Mouse (Mus musculus) urinary bladder, adult 2 months (tissue): ENCODE data around the gene Rbm3. TPM values are rescaled to one million over a fixed set of nuclear protein-coding genes. Genes with fewer than 3 reads are reported as not detected.

Experiments
- DNase-seq: peaks from one replicate; pipeline ENCODE4 v3.0.0; 2022; ENCODE audit warnings: low spot score
- polyA plus RNA-seq: library from polyadenylated mRNA; depleted of rRNA; stranded (reverse); fragments of >200 nt; gene quantifications from 2 replicates; pipeline ENCODE4 v1.2.3, GENCODE M21; 2012; rRNA removed

Gene Rbm3
- 281 and 318 TPM in 2 replicates for polyA plus RNA-seq

DNA sequence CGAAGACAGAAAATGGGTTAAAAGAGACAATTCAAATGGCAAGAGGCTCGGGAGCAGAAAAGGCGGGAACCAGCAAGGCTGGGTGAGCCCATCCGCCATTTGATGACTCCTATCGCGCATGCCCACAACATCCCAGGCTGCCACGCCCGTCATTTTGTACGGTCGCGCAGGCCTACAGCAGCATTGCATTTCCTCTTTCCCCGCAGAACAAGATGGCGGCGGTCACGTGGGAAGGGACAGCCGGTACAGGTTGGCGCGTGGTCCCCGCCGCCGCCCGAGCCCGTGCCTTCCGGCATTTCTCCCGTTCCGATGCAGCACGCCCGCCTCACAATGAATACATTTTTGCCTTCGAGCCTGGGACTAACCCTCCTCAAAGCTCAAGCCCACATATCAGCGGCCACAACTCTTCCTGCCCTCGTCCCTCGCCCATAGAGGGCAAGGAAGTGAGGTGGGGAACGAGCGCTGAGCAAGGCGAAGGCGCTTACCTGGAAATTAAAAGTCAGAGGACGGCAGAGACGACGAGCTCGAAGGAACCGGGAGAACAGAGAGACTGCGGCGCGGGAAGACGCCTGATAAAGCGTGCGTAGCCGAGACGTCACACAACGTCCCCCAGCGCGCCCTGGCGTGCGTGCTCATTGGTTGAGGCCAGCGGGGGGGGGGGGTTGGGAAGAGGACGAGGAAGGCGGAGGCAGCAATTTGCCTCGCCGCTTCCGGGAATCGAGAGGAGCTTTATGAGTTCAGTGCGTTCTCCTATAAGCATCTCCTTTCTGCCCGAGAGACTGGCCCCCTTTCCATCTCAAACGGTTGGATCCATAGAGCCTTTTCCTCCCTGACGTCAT, at the start of gene Rbm3:
TSS of gene Rbm3 (minus strand) at position 728 of the 839 bp plus-strand sequence.
- DNase-seq = peak; percentile 54

DNA sequence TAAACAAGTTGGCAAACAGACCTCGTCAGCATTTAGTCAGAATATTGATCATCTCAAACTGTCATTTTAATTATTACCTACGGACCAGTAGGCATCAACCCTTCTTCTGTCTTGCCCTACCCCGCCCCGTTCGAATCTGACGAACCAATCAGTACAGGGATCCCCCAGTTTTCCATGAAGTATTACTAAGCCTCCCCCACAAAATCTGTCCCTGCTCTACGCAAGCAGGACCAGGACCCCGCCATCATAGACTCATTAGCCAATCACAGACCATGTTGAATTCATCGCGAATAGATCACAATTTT, 47.7 kb upstream of the Rbm3 start, which contains the start of gene Ebp:
TSS of gene Ebp (minus strand) at position 94 of the 305 bp plus-strand sequence.
- DNase-seq = no peak

DNA sequence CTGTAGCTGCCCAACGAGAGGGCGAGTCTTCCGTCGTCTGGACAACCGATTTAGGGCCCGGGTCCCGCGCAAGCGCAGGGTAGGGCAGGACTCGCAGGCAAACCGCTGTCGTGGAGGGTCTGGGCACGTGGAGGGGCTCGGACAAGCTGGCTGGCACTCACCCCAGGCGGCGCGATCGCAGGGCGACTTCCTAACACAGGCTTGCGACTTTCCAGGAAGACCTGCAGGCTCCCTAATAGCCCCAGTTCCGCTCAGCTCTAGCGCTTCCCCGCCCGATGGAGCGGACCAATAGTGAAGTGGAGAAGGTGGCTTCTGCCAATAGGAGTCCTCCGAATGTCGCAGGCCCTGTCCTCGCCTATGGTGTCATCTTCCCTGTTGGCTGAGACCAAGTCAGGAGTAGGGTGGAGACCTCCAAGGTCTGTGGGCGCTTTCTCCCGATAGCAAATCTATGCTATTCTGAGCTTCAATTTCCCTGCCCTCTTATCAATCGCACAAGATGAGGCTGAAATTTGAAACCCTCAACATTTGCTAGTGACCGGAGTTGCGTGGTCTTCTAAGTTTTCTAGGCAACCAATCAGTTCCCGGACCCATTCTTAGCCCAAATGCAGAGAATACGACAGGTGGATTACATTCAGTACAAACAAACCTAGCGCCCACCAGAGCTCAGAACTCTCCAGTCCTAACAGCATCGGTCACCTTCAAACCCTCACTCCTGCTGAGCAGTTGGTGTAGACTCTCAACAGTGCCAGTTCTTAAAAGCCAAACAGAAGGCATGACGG, 47.1 kb upstream of the Rbm3 start:
- peak; percentile 49 for DNase-seq

DNA sequence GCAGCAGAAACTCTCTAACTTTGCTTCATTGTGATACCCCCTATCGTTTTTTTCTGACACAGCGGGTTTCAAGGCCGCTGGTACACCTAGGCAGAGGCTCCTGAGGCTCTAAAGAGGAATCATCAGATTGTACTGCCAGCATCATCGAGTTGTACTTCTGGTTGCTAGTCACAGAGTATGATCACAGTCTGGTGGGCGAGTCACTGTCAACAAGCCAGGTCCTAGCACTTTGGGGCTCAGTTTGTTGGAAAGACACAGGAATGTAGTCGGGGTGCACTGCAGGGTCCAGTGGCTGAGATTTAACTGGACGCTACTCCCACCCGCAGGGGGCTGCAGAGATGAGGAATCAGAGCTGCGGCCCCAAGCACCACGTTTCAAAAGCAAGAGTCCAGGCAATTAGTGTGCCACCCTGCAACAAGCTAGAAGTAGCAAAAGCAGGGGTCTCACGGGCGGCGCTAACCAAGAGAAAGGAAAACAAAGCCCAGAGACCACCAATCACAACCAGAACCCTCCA, 46.5 kb upstream of the Rbm3 start:
- no peak for DNase-seq

DNA sequence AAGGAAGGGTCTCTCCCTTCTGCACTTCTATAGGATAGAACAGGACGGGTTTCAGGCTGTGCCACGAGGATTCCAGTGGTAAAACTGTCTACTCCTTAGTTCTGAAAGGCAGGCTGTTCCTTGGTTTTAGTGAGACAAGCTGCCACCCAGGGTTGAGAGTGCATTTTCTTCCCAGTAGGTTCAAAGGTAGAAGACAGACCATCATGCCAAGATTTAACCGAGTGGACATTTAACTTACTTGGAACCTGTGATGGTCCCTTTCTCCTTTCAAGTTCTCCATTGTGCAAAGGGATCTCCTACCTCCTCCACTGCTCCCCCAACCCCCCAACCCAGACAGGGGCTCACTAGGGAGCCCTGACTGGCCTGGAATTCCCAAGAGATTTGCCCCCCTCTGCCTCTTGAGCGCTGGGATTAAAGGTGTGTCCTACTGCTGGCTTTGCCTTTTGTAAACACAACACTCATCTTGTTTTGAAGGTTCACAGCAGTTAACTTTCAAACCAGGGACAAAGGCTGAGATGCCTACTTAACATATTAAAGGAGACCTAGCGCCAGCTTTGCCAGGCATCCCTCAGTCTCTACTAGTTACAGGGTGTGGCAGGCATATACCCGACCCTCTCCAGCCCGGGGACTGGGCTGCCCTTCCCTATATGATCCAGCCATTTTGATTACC, 37.3 kb upstream of the Rbm3 start:
- no peak for DNase-seq

DNA sequence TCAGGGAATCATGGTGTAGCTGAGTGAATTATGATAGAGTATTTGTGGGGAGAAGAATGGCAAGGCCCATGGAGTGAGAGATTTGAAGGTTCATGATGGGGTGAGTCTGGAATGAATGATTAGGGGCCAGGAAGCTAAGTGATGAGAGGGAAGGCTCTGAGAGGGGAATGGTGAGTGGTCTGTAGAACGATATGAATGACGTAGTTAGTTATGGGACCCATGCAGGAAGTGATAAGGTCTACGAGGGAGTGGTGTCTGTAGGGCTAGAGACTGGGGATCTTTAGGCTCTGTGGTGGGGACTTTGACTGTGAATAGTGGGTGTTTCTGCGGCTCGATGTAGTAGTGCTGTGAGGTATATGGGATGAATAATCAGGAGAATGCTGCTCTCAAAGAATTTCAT, 34.0 kb upstream of the Rbm3 start:
- no peak for DNase-seq

DNA sequence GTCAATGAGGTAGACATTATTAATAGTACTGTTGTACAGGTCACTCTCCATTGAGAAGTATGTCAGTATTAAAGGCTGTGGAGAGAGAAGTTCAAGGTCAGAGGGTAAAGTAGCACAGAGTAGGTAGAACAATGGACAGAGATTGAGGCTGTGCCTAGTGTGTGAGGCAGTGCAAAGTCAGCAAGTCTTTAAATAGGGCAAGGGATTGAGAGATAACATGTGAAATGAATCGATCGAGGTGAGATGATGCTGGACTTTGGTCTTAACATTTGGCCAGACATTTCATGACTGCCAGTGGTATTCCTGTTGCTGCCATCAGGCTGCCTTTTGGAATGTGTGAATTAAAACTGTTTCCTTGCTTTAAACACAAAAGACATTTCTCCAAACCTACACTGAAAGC, 33.2 kb upstream of the Rbm3 start:
- DNase-seq = no peak

DNA sequence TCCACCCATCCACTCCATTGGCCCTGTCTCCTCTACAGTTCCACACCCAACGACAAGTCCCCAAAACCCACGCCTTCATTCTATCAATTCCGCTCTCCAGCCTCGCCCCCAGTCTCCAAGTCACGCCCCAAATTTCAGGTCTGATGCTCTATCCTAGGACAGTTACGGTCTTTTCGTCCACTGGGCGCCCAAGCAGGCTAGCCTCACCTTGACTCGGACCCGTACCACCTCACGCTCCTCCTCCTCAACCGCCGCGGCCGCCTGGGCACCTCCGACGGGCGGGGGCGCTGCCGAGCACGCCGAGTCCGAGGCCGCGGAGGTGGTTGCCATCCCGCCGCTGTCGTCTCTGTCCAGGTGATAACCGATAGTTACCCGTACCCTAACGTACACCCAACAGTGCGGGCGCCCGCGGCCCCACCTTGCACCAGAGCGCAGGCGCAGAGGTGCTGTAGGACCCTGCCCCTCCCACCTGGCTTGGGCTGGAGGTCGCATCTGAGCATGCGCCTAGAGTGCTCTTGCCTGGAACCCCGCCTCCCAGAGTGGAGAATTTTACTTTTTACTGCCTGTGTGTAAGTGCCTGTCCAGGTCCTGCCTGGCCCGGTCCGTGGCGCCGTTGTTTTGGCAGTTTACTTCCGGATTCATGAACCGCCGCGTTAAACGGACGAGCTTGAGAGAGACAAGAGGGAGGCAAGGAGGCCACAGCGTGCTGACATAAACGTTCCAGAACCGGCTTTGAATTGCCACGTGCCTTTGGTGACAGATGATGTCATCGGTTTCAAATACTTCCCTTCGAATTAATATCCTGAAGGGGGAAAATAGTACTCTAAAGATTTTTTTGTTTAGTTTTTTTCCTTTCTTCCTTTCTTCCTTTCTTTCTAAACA, 30.1 kb upstream of the Rbm3 start, which contains the start of gene Tbc1d25:
TSS of gene Tbc1d25 (minus strand) at position 678 of the 882 bp plus-strand sequence.
- peak; percentile 52 for DNase-seq

DNA sequence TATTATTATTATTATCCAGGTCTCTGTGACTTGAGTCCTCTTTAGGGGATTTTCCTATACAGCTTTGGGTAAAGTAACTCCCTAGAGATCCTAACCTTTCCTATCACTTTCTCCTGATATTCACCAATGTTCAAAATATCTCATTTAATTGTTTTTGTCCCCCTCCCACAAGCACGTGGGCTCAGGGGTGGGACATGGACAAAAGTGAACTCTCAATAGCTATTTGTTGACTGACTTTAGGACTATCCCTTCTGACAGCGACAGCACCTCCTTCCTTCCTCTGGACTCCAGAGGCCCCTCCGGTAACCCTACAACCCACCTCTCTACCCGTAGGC, 29.5 kb upstream of the Rbm3 start:
- no peak for DNase-seq

DNA sequence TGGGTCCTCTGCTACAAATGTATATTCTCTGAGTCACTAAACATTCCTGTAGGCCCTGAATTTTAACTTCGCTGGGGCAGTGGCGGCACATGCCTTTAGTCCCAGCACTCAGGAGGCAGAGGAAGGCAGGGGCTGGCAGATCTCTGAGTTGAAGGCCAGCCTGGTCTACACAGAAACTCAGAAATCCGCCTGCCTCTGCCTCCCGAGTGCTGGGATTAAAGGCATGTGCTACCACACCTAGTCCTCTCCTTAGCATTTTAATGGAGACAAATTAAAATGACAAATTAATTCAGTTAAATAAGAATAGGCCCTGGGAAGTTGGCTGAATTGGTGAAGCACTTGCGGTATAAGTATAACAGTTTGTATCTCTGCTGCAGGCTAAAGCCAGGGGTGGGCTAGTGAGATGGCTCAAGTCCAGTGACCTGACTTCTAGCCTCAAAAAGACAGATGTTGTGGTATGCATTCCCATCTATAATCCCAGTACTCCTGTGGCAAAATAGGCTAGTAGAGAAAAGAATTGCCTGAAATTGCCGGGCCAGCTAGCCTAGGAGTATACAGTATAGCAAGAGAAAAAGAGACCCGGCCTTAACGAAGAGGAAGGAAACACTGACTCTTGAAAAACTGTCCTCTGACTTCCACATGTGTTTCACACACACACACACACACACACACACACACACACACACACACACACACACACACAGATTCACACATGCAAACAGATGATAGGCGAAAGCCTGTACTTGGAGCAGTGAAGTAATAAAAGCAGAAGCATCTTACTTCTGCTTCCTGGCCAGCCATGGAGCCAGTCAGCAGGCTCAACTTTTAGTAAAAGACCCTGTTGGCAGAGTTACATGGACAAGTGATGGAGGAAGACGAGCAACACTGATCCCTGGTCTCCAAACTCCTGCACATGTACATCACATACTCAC, 22.3 kb upstream of the Rbm3 start:
- DNase-seq = no peak

DNA sequence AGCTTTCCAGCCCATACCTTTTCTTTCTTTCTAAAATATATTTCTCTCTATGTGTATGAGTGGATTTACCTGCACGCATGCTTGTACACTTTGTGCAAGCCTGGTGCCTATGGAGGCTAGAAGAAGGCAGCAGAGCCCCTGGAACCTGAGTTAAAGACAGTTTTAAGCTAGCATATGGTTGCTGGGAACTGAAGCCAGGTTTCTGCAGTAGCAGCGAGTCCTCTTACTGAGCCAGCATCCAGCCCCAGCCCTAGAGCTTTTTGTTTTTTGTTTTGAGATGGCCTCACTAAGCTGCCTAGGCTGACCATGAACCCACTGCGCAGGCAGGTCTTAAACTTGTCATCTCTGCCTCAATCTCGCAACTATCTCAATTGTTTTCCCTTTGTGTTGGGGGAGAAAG, 18.8 kb upstream of the Rbm3 start:
- DNase-seq = no peak

DNA sequence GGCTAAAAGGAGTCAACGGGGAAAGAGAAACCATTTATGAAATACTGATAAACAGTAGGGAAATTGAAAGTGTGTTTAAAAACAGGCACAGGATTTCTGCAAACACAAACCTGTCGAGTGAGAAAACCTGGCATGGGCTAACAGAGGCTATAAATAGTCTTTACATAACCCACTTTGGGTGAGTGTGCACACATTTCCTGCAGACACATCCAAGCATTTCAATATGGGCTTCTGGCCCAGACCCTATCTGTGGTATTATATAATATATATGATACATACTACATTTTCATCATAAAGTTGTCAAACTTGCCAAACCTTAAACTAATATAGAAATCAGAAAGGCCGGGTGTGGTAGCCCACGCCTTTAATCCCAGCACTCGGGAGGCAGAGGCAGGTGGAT, 17.4 kb upstream of the Rbm3 start:
- DNase-seq = no peak

DNA sequence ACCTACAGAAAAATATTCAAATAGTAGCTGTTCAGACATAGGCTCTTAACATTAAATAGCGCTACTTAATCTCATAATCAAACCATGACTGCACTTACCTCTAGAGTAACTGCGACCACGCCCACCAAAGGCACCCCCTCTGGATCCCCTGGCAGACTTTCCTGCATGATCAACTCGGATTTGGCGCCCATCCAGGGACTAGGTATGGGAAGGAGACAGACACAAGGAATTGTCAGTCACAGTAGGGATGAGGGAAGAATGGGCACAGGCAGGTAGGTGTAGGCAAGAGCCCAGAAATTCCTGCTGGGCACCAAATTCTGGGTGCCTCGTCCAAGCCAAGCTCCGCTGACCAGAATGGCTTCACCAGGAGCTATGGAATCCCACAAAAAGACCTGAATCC, 1.9 kb downstream of the Rbm3 start:
- DNase-seq = no peak

DNA sequence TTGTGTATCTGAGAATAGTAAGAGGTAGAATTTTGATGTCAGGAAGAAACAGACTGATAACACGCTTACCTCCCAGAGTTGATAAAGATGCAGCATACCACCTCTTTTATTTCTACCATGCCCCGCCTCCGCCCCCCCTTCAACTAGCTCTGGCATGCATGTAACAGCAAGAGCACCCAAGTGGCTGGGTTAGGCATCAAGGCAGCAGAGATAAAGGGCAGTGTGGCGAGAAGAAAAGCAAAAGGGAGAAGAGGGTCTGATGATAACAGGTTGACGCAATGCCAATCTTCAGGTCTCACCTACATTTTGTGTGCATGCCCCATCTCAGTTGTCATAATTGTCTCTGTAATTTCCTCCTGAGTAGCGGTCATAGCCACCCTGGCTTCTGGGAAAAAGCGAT, 2.7 kb downstream of the Rbm3 start:
- DNase-seq = no peak

DNA sequence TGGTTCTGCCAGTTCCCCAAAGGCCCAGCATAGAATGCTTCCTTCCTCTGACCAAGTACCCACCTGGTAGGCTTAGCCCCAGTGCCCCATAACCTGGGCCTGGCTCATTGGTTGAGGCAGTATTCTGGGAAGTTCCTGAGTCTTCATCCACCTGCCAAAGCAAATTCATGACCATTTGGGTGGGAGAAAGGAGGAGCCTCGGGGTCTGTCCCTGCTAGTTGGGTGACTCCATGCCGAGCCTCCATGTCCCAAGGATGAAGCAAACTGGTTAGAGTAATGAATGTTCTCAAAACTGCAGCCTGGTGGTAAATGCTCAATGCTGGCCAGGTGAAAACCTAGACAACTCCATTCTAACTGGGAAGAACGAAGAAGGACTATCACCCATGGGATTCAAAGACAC, 4.6 kb downstream of the Rbm3 start:
- no peak for DNase-seq

DNA sequence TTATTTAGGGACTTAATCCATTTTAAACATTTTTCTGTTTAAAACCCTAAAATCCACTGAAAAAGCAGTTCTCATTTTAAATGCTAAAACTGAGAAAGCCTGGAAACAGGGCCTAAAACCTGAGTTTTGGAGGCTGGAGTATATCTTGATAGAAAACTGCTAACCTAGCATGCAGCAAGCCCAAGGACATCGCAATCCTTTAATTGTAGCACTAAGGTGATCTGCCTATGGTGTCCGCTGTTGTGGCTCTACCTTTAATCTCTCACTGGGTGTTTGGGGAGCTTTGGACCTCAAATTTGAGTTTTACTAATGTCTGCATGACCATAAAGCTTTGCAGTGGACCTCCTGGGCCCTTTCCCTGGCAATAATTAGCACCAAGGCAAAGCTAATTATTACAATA, 5.2 kb downstream of the Rbm3 start:
- DNase-seq = no peak

DNA sequence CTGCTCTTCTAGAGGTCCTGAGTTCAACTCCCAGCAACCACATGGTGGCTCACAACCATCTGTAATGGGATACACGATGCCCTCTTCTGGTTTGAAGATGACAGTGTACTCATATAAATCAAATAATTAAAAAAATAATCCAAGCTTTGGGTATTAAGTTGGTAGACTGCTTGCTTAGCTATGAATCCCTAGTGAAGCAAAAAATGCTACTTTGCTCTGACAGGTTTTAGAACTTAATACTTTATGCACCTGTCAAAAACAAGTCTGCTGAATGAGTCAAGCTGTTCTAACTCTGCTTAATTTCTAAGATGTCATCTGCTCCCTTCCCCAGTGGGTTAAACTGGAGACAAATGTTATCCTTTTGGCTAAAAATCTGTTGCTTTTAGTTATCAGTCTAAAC, 6.2 kb downstream of the Rbm3 start:
- no peak for DNase-seq

DNA sequence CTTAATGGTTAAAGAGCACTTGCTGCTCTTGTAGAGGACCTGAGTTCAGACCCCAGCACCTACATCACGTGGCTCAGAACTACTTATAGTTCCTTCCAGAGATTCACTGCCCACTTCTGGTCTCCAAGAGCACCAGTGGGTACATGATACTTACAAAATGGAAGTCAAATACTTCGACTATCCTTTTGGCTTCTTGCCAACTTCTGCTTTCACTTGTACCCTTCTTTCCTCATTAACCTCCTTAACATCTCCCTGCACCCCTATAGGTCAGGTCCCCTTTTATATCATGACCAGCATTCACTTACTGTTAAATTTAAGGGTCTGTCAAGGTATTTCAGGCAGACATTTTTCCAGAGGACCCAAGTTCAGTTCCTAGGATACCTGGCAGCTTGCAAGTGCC, 9.8 kb downstream of the Rbm3 start:
- no peak for DNase-seq

DNA sequence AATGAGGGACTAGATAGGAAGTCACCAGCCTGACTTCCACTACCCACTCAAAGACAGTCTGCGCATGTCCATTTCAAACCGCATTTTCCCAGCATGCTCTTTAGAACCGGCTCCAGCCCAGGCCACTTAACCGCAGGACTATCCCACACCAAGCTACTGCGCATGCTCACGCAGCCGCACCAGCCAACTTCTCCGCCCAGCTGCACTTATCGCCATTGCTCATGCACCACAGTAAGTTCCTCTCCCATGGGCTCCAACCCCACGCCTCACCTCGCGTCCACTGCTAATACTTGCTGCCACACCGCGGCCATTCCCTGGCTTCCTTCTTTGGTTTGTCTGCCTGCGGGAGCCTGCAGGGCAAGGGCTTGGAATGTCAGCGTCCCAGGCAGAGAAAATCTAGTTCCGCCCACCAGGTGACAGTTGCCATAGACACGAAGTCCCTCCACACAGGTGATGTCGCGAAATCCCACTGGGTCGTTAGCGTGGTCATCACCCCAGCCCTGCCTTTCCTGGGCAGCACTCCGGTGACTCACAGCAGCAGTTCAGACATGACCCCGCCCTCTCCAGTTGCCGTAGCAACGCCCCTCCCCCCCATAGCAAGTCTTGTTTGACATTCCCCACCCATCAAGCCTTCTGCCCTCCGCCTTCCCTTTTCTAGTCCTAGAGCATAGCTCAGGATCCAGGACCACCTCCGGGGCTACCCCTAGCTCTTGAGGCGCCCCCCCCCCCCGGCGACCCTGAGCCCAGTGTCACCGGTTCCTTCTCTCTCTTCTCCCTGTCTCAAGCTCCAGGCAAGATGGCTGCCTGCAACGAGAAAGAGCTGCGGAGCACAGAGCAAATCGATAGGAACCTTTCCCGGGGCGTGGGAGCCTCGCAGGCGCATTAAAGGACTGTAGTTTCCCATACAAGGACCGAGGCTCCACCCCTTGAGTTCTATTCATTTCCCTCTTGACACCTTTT, 13.4 kb downstream of the Rbm3 start, which contains the start of gene Wdr13:
TSS of gene Wdr13 (minus strand) at position 876 of the 960 bp plus-strand sequence.
- DNase-seq = peak; percentile 58
